ENCODE assay signal across 24 mouse cellular contexts in genomic region chr9:85391283-85391682, GRCm38 (mm10).
"Had no signal": no experiment of that assay in that cellular context is flagged by ENCODE, and none has a peak within 500 bp of the region (broad histone marks: within the 10 kb centered on the region; RNA-seq: fewer than 3 reads in every experiment).

No protein-coding gene starts in this region.

- H3K36me3 ChIP-seq: liver, embryonic 15.5 days; lung, embryonic 15.5 days; midbrain, embryonic 10.5 days; midbrain, embryonic 12.5 days; neural tube, embryonic 13.5 days; neural tube, embryonic 15.5 days; stomach, embryonic 15.5 days had no signal

- H3K27me3 ChIP-seq: liver, embryonic 15.5 days; lung, embryonic 15.5 days; megakaryocyte, embryonic 14.5 days; midbrain, embryonic 12.5 days; neural tube, embryonic 13.5 days; neural tube, embryonic 15.5 days; stomach, embryonic 15.5 days had no signal

- H3K4me3 ChIP-seq: liver, embryonic 15.5 days; lung, embryonic 15.5 days; megakaryocyte, embryonic 14.5 days; midbrain, embryonic 10.5 days; midbrain, embryonic 12.5 days; myocyte; neural tube, embryonic 13.5 days; neural tube, embryonic 15.5 days; stomach, embryonic 15.5 days had no signal

- ATAC-seq: liver, postnatal 0 days; lung, postnatal 0 days; midbrain, embryonic 16.5 days had no signal

- H3K4me1 ChIP-seq: liver, embryonic 15.5 days; lung, embryonic 15.5 days; midbrain, embryonic 10.5 days; midbrain, embryonic 12.5 days; neural tube, embryonic 13.5 days; neural tube, embryonic 15.5 days; stomach, embryonic 15.5 days had no signal

- H3K27ac ChIP-seq: liver, embryonic 15.5 days; lung, embryonic 15.5 days; macrophage; midbrain, embryonic 10.5 days; midbrain, embryonic 12.5 days; neural tube, embryonic 13.5 days; neural tube, embryonic 15.5 days; stomach, embryonic 15.5 days; stomach, postnatal 0 days had no signal

- DNase-seq: liver, postnatal 0 days; lung, adult 2 months; lung, postnatal 14 days; lung, postnatal 36 days; midbrain, embryonic 14.5 days; retina, postnatal 1 day; right cerebral cortex, adult 18-20 months; right cerebral cortex, postnatal 25 days; right cerebral cortex, postnatal 4 days; thymus, postnatal 14 days; thymus, postnatal 36 days had no signal
